Mouse (Mus musculus) cerebellum, postnatal 14 days (tissue): ENCODE results near the gene Kcnh3.
"Not testable (repeated sequence)": the region's sequence is repeated elsewhere in the genome, so short reads cannot be mapped to it uniquely, and the experiment has no call there.

Experiments used
- DNase-seq, 2 experiments: peaks; one replicate each; pipeline ENCODE4 v3.0.0; 2021; ENCODE audit warnings: mixed read lengths in 2 of 2

The Kcnh3 gene

DNA sequence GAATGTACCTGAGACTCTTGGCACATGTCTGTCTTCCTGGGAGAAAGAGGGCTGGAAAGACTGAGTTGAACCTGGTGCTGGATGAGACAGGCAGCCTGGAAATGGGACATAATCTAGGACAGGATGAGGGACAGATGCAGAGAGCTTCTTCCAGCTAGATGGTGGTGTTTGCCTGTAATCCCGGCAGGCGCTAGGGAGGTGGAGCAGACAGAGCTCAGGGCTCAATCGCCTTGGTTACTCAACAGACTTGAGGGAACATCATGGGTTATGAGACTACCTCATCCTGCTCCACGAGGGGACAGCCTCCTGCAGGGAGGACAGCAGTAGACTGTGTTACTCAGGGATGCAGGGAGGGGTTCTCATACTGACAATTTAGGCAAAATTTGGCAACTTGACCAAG, 16.6 kb downstream of the Kcnh3 start:
- DNase-seq, result no peak

GRCm38 (mm10) chr15:99242045-99242444, 17.4 kb downstream of the Kcnh3 start:
- DNase-seq, result no peak

- DNase-seq, result peak; percentile 71 to 80
Observed at GRCm38 (mm10) chr15:99246736-99247135, 22.1 kb downstream of the Kcnh3 start.

- DNase-seq, result no peak
Observed at GRCm38 (mm10) chr15:99248972-99249371, 24.3 kb downstream of the Kcnh3 start.

GRCm38 (mm10) chr15:99249938-99250337, 25.3 kb downstream of the Kcnh3 start:
- DNase-seq, result no peak

- DNase-seq, result not testable (repeated sequence)
Observed at GRCm38 (mm10) chr15:99251111-99251510, 26.4 kb downstream of the Kcnh3 start.

DNA sequence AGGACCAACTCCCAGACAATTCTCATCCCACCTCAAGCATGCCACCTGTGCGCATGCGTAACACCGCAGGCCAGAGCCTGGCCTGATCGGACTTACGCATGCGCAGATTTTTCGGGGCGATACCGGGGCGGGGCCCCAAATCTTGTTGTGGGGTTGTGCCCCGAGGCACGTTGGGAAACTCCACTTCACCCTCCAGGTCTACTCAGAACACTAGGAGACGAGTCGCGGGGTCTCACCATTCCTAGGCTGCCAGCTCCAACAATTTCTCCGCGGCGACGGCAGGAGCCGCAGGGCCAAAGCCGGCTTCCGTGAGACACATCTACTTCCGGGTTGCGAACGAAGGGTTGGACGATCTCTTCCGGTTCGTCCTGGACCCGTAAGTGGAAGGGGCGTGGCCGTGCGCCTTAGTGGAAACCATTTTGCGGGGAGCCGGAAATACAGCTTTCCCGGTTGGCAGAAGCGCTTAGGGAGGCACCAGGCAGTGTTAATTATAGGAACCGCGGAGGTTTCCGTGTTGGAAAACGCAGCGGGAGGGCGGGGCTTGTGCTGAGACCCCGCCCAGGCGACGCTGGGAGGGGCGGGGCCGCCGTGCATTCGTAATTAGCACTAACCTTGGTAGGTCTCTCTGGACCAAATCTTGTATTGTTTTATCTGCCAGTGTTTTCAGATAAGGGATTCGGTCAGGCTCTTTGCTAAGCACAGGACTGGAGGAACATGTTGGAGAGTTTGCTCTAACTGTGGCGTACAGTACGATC, 27.1 kb downstream of the Kcnh3 start, which contains the start of gene Mcrs1:
Gene Mcrs1, minus strand, starts transcription at position 336 of the 755 bp plus-strand sequence.
- DNase-seq, result peak; percentile 99

GRCm38 (mm10) chr15:99252381-99253174, 27.9 kb downstream of the Kcnh3 start:
- DNase-seq, result peak in 1 of 2 experiments; percentile 76

DNA sequence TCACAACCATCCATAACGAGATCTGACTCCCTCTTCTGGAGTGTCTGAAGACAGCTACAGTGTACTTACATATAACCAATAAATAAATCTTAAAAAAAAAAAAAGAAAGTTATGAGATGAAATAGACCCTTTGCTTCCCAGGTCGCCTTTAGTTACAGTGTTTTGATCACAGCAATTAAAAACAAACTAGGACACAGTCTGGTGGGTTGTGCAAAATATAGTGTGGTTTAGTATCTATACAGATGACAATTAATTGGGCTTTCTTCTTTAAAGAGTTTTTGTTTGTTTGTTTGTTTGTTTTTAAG, 28.5 kb downstream of the Kcnh3 start:
- not testable (repeated sequence) for DNase-seq

- DNase-seq, result no peak
Observed at GRCm38 (mm10) chr15:99253772-99254171, 29.1 kb downstream of the Kcnh3 start.

- no peak for DNase-seq
Observed at GRCm38 (mm10) chr15:99254477-99255005, 29.9 kb downstream of the Kcnh3 start.

GRCm38 (mm10) chr15:99255241-99255749, 30.6 kb downstream of the Kcnh3 start:
- no peak for DNase-seq

GRCm38 (mm10) chr15:99259167-99259729, 34.6 kb downstream of the Kcnh3 start:
- no peak for DNase-seq

DNA sequence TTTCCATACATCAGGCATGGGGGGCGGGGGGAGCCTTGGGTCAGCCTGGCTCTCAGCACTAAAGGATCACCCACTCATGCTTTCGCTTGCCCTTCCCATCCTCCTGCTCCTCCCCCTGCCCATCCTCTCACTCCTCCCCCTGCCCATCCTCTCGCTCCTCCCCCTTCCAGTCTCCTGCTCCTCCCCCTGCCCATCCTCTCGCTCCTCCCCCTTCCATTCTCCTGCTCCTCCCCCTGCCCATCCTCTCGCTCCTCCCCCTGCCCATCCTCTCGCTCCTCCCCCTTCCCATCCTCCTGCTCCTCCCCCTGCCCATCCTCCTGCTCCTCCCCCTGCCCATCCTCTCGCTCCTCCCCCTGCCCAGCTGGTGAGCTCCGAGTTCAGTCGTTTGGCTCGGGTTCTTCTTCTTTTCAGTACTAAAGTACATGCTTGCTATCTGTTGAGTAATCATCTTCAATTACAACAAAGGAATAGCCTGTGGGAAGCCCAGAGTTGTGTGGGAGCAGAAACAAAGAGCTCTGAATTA, 35.1 kb downstream of the Kcnh3 start:
- DNase-seq, result peak in 1 of 2 experiments; percentile 35

DNA sequence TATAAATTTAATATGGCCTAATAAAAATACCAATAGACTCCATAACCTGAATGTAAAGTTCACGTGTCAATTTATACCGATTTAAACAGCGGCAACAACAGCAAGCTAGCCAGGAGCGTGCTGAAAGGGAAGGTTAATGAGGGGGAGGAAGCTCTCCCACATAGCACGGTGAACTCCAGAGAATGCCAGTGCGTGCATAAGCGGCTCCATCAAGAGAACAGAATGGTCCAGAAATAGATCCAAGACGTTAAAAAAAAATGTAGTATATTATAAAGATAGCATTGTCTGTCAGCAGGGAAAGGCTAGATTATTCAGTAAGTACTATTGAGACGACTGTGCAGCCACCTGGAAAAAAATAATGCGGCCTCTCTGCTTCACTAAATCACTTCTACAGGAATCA, 38.0 kb downstream of the Kcnh3 start:
- no peak for DNase-seq

- DNase-seq, result no peak
Observed at GRCm38 (mm10) chr15:99264363-99264762, 39.7 kb downstream of the Kcnh3 start.

DNA sequence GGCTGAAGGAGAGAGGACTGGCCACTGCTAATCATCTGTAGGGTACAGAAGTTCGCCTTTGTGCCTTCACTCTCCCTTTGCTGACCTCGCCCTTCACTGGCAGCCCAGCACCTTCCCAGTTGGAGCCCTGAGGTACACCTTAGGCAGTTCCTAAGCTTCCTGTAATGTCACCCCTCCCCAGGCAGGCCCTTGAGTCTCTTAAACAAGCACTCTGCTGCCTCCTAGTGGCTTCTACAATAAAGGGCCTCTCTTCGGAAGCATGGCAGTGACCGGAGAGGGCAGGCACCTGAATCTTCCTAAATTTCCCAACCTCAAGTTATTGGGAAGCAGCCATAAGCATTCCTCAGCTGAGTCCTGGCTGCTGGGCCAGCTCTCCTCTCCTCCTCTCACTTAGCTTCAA, 41.0 kb downstream of the Kcnh3 start:
- peak; percentile 83 to 87 for DNase-seq

- no peak for DNase-seq
Observed at GRCm38 (mm10) chr15:99276095-99276494, 51.4 kb downstream of the Kcnh3 start.

DNA sequence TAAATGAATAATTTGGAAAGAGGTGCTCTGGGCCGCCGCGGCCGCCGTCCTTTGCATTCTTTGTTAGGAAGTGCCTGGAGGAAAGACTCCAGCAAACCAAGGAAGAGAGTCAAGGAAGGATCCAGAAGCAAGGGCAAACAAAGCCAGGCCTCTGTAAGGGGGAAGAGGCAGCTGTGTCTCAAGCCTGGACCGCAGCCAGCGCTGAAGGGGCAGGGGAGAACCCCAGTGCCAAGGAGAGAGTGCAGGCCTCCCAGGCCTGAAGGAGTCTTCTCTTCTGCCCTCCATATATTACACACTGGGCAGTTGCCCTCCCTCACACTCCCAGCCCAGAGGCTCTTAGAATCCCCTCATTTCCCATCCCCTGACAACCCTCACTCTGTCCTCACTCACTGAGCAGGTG, 53.6 kb downstream of the Kcnh3 start:
- peak in 1 of 2 experiments; percentile 31 for DNase-seq

GRCm38 (mm10) chr15:99283456-99283855, 58.8 kb downstream of the Kcnh3 start:
- DNase-seq, result no peak

GRCm38 (mm10) chr15:99284527-99285188, 60.0 kb downstream of the Kcnh3 start:
- no peak for DNase-seq

DNA sequence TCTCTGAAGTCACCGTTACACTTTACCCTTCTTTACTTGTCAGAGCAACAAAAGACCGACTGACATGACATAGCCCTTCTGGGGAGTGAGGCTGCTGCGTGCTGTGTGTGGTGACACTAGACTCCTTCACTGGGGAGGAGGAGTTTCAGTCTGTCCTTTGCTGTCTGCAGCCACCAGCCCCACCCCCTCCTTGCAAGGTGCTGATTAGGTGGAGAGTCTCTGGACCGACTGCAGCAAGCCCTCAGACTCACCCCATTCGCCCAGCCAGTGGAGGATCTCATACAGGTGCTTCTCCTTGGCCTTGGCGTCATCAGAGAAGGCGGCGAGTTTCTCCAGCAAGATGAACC, 60.5 kb downstream of the Kcnh3 start:
- no peak for DNase-seq

- DNase-seq, result no peak
Observed at GRCm38 (mm10) chr15:99290586-99290985, 65.9 kb downstream of the Kcnh3 start.
